9 mouse cellular contexts compared by ENCODE assay signal in genomic region chr15:25637727-25638126, GRCm38 (mm10). TPM values are rescaled to one million over a fixed set of nuclear protein-coding genes. Genes with fewer than 3 reads are reported as not detected.
DNase-seq lines count a peak whose midpoint lies in the region; ATAC-seq and TF ChIP-seq lines count a peak whose summit lies in the region.
"Had no signal": no experiment of that assay in that cellular context is flagged by ENCODE, and none has a peak within 500 bp of the region (broad histone marks: within the 10 kb centered on the region; RNA-seq: fewer than 3 reads in every experiment).

No protein-coding gene starts in this region.

- no peak overlapping the region for H3K9ac ChIP-seq in intestine, embryonic 15.5 days
- no peak overlapping the region for H3K9ac ChIP-seq in lung, embryonic 14.5 days

- WGBS in cerebellum, adult 2 months: 33% methylated on average over 9 of the region's 9 CpGs
- 35% methylated on average over 9 of the region's 9 CpGs for WGBS in intestine, embryonic 15.5 days
- WGBS in lung, embryonic 14.5 days: 47% methylated on average over 9 of the region's 9 CpGs

- peak; percentile 74 for ATAC-seq in intestine, embryonic 15.5 days
- no peak for ATAC-seq in lung, embryonic 14.5 days (ENCODE audit: insufficient read depth)

- H3K4me3 ChIP-seq in cerebellum, adult 2 months (replicated peaks; ENCODE audit: insufficient read depth, low read depth, low read length): no peak overlapping the region
- H3K4me3 ChIP-seq in intestine, embryonic 15.5 days (replicated peaks): no peak overlapping the region
- no peak overlapping the region for H3K4me3 ChIP-seq in lung, embryonic 14.5 days (ENCODE audit: low read depth, low read length)
- H3K4me3 ChIP-seq: megakaryocyte, embryonic 14.5 days had no signal

- no peak for TF ChIP-seq POLR2A in cerebellum, adult 2 months (IDR thresholded peaks at IDR 0.05; ENCODE audit: borderline replicate concordance, insufficient read depth, low read length)

- DNase-seq in cerebellum, adult 2 months: peak; percentile 45 to 75
- DNase-seq in cerebellum, postnatal 4 days (ENCODE audit: low spot score in 2 of 2): no peak
- peak; percentile 89 for DNase-seq in brain, adult 2 months (ENCODE audit: low read depth, low spot score)
- no peak for DNase-seq in lung, embryonic 14.5 days
- no peak for DNase-seq in T-cell, adult 2 months (ENCODE audit: low spot score)
- DNase-seq in spleen, adult 12 weeks (ENCODE audit: low spot score): no peak
- DNase-seq in thymus, adult 18-20 months: no peak

- H3K4me1 ChIP-seq in cerebellum, adult 2 months (ENCODE audit: control insufficient read depth, insufficient read depth, low read length): peaks cover 9% of the 10 kb centered on the region
- peaks cover 40% of the 10 kb centered on the region for H3K4me1 ChIP-seq in intestine, embryonic 15.5 days (replicated peaks)
- peaks cover 57% of the 10 kb centered on the region for H3K4me1 ChIP-seq in lung, embryonic 14.5 days (ENCODE audit: insufficient read depth)

- no peaks in the 10 kb centered on the region for H3K36me3 ChIP-seq in intestine, embryonic 15.5 days
- 0 out of 2 replicates have a peak, but pooled peaks cover 4% of the 10 kb centered on the region for H3K36me3 ChIP-seq in lung, embryonic 14.5 days (ENCODE audit: insufficient read depth)

- H3K4me2 ChIP-seq in intestine, embryonic 15.5 days (replicated peaks): no peak overlapping the region
- H3K4me2 ChIP-seq in lung, embryonic 14.5 days: no peak overlapping the region

- no peaks in the 10 kb centered on the region for H3K9me3 ChIP-seq in intestine, embryonic 15.5 days
- H3K9me3 ChIP-seq in lung, embryonic 14.5 days (ENCODE audit: low read depth, low read length): no peaks in the 10 kb centered on the region

- no peaks in the 10 kb centered on the region for H3K27me3 ChIP-seq in cerebellum, adult 2 months (ENCODE audit: control insufficient read depth, insufficient read depth, low read length)
- no peaks in the 10 kb centered on the region for H3K27me3 ChIP-seq in intestine, embryonic 15.5 days (replicated peaks)
- no peaks in the 10 kb centered on the region for H3K27me3 ChIP-seq in lung, embryonic 14.5 days (ENCODE audit: insufficient read depth, low read length)
- H3K27me3 ChIP-seq: megakaryocyte, embryonic 14.5 days had no signal

- no peak for TF ChIP-seq CTCF in cerebellum, adult 2 months (IDR thresholded peaks at IDR 0.05; ENCODE audit: borderline replicate concordance, insufficient read depth, low read depth, low read length)
- TF ChIP-seq CTCF in lung, embryonic 14.5 days (IDR thresholded peaks at IDR 0.05; ENCODE audit: low read depth): no peak

- no peak overlapping the region for H3K27ac ChIP-seq in cerebellum, adult 2 months (ENCODE audit: insufficient read depth, low read length)
- peak overlapping the region; percentile 59 for H3K27ac ChIP-seq in intestine, embryonic 15.5 days
- 0 out of 2 replicates have a peak overlapping the region, but pooled peaks have one; percentile 33 for H3K27ac ChIP-seq in lung, embryonic 14.5 days (ENCODE audit: low read depth)

RNA-seq across cellular contexts. Expression of gene Myo10, which starts 15.4 kb away (rescaled TPM):
- polyA plus RNA-seq in cerebellum, adult 2 months (2012; rRNA removed): 30.0 TPM in 2 replicates
- 23.9 and 25.3 TPM in 2 replicates for polyA plus RNA-seq in intestine, embryonic 15.5 days (2015; fragmentation: Nextera tagmentation; extraction: Ambion mirVana)
- 48.5 and 54.8 TPM in 2 replicates for polyA plus RNA-seq in lung, embryonic 14.5 days (2014; fragmentation: Nextera tagmentation; extraction: Ambion mirVana)

Comparison
In these comparisons a context has a peak if more than half of its experiments do, and no peak if none do; other contexts are left out.
1. DNase-seq: peak in cerebellum, adult 2 months (2 of 2) and brain, adult 2 months (single experiment); none in cerebellum, postnatal 4 days (0 of 2), lung, embryonic 14.5 days (single experiment), T-cell, adult 2 months (single experiment), spleen, adult 12 weeks (single experiment) and thymus, adult 18-20 months (0 of 2).